Mouse (Mus musculus) heart, adult 9 months (tissue): ENCODE data around the gene Stx1a.
"Not testable (repeated sequence)": the region's sequence is repeated elsewhere in the genome, so short reads cannot be mapped to it uniquely, and the experiment has no call there.

Experiments
- DNase-seq, 2 experiments: peaks; one replicate each; pipeline ENCODE4 v3.0.0; 2022; ENCODE audit warnings: low spot score in 2 of 2

The Stx1a gene

GRCm38 (mm10) chr5:135040777-135041176, 17.5 kb downstream of the Stx1a start:
- no peak for DNase-seq

DNA sequence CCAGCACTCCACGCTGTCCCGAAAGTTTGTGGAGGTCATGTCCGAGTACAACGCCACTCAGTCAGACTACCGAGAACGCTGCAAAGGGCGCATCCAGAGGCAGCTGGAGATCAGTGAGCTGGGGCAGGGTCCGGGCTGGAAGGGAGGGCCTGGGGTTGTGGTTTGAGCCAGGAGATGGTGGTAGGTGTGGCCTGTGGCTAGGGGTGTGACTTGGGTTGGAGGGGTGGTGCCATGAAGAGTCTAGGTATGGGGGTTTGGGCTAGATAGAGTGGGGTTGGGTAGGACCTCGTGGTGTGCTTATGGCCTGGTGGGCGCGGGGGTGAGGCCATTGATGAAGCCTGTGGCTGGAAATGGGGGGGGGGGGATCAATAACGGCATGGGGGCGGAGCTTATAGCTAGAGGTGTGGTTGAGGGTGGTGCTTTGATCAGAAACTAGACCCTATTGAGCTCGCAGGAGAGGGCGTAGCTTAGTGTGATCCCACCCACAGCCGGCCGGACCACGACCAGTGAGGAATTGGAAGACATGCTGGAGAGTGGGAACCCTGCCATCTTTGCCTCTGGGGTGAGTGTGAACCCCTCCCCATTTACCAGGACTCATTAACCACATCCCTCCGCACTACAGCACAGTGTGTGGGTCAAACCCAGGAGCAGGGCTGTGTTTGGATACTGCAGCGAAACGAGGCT, 19.0 kb downstream of the Stx1a start:
- DNase-seq: no peak

DNA sequence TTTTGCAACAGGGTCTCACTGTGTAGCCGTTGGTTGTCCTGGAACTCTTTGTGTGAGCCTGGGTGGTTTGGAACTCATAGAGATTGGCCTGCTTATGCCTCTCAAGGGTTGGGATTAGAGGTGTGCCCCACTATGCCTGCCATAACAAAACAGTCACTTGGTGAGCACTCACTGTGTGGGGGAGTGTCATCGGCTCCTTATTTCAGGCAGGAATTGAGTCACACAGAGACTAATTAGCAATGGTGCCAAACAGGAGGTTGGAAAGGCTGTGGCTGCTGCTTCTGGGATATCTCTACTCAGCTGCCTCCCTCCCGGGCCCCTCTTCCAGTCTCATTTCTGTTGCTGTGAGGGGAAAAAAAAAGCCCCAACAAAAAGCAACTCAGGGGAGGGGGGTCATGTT, 21.3 kb downstream of the Stx1a start:
- DNase-seq: no peak

DNA sequence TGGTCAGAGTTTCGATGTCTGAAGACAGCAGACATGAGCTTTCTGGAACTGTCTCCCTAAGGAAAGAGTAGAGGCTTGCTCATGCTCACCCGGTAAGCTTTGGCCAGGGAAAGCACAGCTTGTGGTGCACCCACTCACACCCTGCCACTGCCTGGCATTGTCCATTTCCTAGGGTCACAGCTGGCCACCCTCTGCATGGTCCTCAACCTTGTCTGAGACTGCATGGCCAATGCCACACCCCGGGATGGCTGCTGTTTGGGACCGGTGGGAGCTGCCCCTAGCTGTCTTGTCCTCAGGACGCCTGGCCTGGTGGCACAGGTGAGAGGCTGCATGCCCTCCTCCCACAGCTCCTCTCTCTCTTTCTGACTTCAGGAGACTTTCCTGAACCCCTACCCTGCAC, 25.3 kb downstream of the Stx1a start:
- DNase-seq: no peak

DNA sequence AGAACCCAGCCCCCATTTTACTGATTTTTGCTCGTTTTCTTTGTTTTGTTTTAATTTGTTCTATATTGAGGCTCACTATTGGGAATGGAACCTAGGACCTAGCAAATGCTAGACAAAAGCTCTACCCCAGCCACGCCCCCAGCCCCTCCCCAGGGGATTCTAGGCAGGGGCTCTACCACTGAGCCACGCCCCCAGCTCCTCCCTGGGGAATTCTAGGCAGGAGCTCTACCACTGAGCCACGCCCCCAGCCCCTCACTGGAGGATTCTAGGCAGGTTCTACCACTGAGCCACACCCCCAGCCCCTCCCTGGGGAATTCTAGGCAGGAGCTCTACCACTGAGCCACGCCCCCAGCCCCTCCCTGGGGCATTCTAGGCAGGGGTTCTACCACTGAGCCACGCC, 26.0 kb downstream of the Stx1a start:
- DNase-seq: not testable (repeated sequence)

DNA sequence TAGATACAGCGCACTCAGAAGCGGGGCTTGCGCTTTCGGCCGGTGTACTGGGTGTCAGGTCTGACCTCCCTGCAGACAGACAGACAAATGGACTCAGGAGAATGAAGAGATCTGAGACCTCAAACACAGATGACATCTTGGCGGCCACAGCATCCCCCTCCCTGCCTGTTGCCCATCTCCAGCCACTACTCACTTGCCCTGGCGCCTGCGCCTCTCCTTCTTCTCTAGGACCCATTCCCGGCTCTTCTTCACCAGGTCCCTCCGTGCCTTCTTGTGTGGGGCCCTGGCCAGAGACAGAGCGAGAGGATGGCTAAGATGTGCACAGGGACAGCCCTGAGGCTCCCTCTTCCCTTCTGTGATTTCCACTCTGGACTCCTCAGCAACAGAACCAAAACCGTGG, 30.1 kb downstream of the Stx1a start:
- no peak for DNase-seq

- peak; percentile 96 for DNase-seq
These were observed 40.5 kb downstream of the Stx1a start, which contains the start of gene Dnajc30 for GRCm38 (mm10) chr5:135063629-135064381. Dnajc30 (plus strand) TSS chr5:135064202.

GRCm38 (mm10) chr5:135064382-135064766, 41.1 kb downstream of the Stx1a start:
- no peak for DNase-seq

GRCm38 (mm10) chr5:135064909-135065446, 41.7 kb downstream of the Stx1a start, which contains the start of gene Bud23:
Bud23 (minus strand) TSS chr5:135064959.
- DNase-seq: not testable (repeated sequence)

DNA sequence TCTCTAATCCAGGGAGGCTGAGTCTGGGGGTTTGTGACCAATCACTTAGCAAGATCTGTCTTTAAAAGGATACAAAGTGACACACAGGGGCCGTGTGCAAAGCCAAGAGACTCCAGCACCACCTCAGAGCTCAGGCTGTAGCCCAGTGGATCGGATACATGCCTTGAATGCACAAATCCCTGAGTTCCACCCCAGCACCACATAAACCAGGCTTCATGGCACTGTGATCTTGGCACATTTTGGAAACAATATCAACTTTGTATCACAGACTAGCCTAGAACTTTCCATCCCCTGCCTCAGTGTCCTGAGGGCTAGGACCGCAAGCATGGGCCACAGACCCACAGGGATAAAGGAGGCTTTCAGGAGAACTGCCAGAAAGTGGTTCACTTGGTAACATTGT, 42.7 kb downstream of the Stx1a start:
- no peak for DNase-seq

- no peak for DNase-seq
These were observed 47.2 kb downstream of the Stx1a start for GRCm38 (mm10) chr5:135070448-135070847.

DNA sequence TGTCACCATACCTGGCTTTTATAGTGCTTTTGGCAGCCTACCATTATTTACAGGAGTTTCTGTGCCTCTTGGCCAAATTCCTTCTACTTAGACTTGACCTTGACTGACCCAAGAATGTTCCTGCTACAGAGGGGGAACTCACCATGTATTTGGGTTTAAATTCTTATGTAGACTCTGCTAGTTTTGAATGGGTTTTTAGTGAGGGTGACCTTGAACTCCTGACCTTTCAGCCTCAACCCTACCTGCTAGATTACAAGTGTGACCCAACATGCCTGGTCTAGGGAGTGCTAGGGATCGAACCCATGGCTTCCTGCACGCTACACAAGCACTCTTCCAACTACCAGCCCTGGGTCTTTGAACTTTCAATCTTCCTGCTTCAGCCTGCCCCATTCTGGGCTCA, 48.8 kb downstream of the Stx1a start:
- no peak for DNase-seq

DNA sequence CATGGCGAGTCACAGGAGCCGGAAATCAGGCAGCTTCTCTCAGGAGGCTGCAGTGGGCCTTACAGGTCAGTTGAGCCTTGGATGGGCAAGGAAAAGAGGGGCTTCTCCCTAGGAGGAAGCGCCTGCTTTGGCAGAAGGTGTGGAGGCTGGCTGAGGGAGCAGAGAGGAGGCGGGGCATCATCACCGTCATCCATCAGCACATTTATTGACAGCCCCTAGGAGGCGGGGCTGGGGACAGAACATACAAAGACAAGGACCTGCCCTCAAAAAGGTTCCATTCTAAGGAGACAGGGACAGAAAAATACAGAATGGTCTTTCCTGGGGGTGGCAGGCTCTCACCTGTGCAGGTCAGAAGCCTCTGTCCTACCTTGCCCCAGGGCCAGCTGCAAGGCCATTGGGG, 49.4 kb downstream of the Stx1a start:
- no peak for DNase-seq

DNA sequence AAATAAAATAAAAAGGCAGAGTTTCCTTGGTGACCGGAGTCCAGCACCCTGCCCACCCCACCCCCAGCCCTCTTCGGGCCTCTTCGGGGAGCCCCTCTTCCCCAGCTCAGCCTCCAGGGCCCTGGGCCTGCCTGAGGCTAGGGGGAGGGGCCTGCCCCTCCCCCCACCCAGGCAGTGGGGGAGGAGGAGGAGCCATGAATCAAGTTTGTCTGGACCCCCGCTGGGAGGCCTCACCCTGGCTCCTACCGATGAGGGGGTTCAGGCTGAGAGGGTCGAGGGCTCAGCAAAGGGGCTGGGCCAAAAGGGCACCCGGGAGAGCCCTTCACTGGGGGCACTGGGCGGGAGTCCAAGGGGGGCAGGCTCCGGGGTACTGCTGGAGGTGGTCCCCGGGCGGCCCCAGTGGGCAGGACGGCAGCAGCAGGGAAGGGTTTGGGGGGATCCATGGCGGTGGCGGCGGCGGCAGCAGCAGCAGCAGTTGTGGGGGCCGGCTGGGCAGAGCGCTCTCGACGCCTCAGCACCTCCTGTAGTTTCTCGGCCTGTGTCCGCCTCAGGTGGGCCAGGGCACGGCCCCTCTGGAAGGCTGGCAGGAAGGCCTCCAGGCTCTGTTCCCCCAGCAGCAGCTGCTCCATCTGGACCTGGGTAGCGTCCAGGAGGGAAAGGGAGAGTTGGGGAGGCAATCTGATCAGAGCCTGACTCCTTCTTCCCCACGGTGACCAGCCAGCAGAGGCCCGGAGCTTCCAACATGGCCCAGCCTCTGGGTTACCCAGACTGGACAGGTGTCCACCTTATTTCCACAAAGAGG, 50.3 kb downstream of the Stx1a start:
- no peak for DNase-seq

DNA sequence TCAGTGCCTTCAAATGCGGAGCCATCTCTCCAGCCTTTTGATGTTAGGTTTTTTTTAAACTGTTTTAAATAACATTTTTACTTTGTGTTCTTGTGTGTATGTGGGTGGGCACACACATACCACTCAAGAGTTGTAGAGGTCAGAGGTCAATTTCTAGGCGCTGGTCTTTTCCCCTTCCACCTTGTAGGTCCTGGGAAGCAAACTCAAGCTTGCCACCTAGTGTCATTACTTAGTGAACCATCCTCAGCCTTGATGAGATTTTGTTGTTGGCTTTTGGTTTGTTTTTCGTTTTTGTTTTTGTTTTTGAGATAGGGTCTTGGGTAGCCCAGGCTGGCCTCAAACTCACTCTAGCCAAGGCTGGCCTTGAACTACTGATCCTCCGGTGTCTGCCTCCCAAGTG, 52.4 kb downstream of the Stx1a start:
- no peak for DNase-seq

DNA sequence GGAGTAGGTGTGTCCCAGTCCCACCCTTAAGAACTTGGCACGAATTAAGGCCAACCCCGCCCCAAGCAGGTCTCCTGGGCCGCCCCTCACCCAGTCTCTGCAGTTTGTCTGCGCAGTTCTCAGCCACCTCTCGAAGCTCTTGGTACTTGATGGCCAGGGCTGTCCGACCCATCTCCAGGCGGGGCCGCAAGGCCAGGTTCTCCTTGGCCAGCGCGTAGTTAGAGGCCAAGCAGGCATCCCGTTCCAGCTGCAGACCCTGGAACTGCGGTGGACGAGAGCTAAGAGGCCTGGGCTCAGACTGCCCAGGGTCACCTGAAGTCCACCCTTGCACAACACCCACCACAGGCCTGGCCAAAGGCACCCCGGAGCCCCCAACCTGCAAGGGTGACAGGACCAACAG, 53.1 kb downstream of the Stx1a start:
- DNase-seq: no peak

- peak in 1 of 2 experiments; percentile 17 for DNase-seq
These were observed 53.7 kb downstream of the Stx1a start for GRCm38 (mm10) chr5:135076931-135077505.

DNA sequence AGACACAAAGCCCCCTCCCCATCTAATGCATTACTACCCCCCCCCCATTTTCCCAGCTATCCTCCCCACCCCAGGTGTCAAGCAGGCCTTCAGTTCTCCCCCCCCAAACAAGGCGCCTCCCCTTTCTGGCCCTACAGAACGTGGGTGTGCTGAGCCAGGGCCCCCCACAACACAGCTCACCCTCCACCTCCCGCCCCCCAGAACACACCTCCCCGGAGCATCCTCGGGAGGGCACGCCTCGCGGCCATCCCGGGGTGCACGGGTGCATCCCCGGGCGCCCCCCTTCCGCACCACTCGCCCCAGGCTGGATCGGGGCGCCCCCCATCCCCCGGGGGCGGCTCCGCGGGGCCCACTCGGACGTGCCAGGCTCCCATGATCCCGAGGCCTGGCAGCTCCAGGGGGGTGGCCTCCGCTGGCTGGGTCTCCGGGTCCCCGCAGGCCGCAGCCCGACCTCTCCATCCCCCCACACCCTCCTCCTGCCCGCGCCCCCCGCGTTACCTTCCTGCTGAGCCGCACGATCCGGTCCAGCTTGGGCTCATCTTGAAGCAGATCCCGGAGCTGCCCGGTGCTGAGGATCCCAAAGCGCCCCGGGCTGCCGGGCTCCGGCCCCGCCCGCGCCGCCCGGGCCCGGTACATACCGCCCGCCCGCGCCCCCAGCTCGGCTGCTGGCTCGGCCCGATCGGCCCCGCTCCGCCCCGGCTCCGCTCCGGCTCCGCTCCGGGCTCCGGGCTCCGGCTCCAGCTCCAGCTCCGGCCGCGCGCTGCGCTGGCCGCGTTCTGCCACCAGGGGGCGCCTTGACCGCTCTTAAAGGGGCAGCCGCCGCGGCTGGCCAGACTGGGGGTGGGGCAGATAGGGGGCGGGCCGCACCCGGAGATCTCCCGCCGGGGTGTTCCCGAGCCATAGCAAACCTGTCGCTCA, 54.5 kb downstream of the Stx1a start, which contains the start of gene Vps37d:
Gene Vps37d, minus strand, starts transcription at position 703 of the 918 bp plus-strand sequence.
- DNase-seq: peak; percentile 83 to 89

DNA sequence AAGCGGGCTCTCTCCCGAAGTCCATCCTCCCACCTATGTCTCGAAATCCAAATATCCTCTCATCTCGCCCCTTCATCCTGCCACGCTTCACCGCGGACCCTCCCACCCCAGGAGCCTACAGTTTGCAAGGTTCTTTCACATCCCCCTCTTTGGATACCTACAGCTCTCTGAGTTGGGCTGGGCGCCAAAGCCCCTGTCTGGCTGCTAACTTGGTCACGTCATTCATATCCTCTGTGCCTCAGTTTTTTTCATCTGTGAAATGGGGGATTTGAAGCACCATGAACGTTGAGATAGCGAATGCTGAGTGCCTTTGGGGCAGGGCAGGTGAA, 55.2 kb downstream of the Stx1a start:
- no peak for DNase-seq

GRCm38 (mm10) chr5:135079578-135079977, 56.3 kb downstream of the Stx1a start:
- no peak for DNase-seq

GRCm38 (mm10) chr5:135080539-135080938, 57.3 kb downstream of the Stx1a start:
- DNase-seq: no peak
